Mouse (Mus musculus) forebrain, embryonic 13.5 days (tissue): ENCODE data around the gene Arsj. TPM values are rescaled to one million over a fixed set of nuclear protein-coding genes. Genes with fewer than 3 reads are reported as not detected.
A peak's percentile ranks its signal among the peaks of the same experiment; 100 is the strongest.

ENCODE experiments used
- ATAC-seq: fragments of 200-750 bp; cut with Nextera tagmentation; 2 replicates; pipeline ENCODE4 v1.8.0; 2017
- H3K27ac ChIP-seq: fragments of 300-500 bp; sonication (generic); 2 replicates; pipeline ENCODE4 v1.5.1; 2015; ENCODE audit warnings: inconsistent platforms, mild to moderate bottlenecking, moderate library complexity
- H3K27me3 ChIP-seq: fragments of 300-500 bp; sonication (generic); 2 replicates; pipeline ENCODE4 v1.6.1; 2015; ENCODE audit warnings: mild to moderate bottlenecking, inconsistent platforms
- H3K36me3 ChIP-seq: fragments of 300-500 bp; sonication (generic); 2 replicates; pipeline ENCODE4 v1.6.1; 2015; ENCODE audit warnings: mild to moderate bottlenecking, inconsistent platforms; ENCODE audit not compliant: poor library complexity, severe bottlenecking
- H3K4me1 ChIP-seq: fragments of 300-500 bp; sonication (generic); 2 replicates; pipeline ENCODE4 v1.6.1; 2015; ENCODE audit warnings: inconsistent platforms
- H3K4me2 ChIP-seq: fragments of 300-500 bp; sonication (generic); 2 replicates; pipeline ENCODE4 v1.6.1; 2015; ENCODE audit warnings: inconsistent platforms, mild to moderate bottlenecking, moderate library complexity
- H3K4me3 ChIP-seq: fragments of 300-500 bp; sonication (generic); 2 replicates; pipeline ENCODE4 v1.5.1; 2015; ENCODE audit warnings: mild to moderate bottlenecking, inconsistent platforms
- H3K9ac ChIP-seq: fragments of 300-500 bp; sonication (generic); 2 replicates; pipeline ENCODE4 v1.6.1; 2015; ENCODE audit warnings: mild to moderate bottlenecking, inconsistent platforms
- H3K9me3 ChIP-seq: fragments of 300-500 bp; sonication (generic); replicated peaks from 2 replicates; pipeline ENCODE4 v1.6.1; 2016; ENCODE audit warnings: inconsistent platforms
- WGBS: fragments of 180-500 bp; shearing (Covaris S2); methylation state at CpG from one replicate; pipeline ENCODE4 v1.1.7; 2015; 5-methylcytosine and 5-hydroxymethylcytosine counted together
- polyA plus RNA-seq: library from polyadenylated mRNA; unstranded; fragments of >200 nt; fragmentation: Nextera tagmentation; extraction: Ambion mirVana; gene quantifications from 2 replicates; pipeline ENCODE4 v1.2.1, GENCODE M21; 2015

Arsj gene
- polyA plus RNA-seq, 1 experiment from 2014 or later = 0.10 TPM

DNA sequence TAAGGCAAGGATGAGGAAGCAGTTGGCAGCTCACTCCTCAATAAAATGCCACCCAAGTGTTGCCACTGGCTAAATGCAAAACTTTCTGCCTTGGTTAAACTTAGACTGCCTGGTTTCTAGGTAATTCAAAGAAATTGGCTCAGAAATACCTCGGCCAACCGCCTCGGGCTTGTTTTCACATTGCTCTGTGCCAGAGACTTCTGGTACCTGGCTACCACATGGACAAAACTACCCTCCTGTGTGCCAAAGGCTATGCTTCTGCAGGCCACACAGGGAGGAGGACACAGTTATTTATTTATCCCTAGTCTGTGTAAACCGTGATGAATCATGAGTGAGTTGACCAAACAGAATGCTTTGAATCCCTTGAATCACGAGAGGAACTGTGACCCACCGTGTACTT lies 75.8 kb downstream of the Arsj start:
- Histone ChIP-seq H3K9me3 (no peaks in the 10 kb centered on the region), H3K4me2 (no peak overlapping the region), H3K4me3 (no peak overlapping the region), H3K36me3 (no peaks in the 10 kb centered on the region), H3K9ac (no peak overlapping the region), H3K4me1 (no peaks in the 10 kb centered on the region), H3K27me3 (no peaks in the 10 kb centered on the region), H3K27ac (no peak overlapping the region)
- WGBS = 85% methylated on average over 6 of the region's 6 CpGs
- ATAC-seq = no peak

- Histone ChIP-seq H3K27ac (no peak overlapping the region), H3K4me1 (no peaks in the 10 kb centered on the region), H3K36me3 (no peaks in the 10 kb centered on the region), H3K4me2 (no peak overlapping the region), H3K9me3 (no peaks in the 10 kb centered on the region), H3K27me3 (no peaks in the 10 kb centered on the region), H3K9ac (no peak overlapping the region), H3K4me3 (no peak overlapping the region)
- 60% methylated on average over 6 of the region's 6 CpGs for WGBS
- ATAC-seq = no peak
These were observed 85.6 kb downstream of the Arsj start for GRCm38 (mm10) chr3:126449058-126449457.

DNA sequence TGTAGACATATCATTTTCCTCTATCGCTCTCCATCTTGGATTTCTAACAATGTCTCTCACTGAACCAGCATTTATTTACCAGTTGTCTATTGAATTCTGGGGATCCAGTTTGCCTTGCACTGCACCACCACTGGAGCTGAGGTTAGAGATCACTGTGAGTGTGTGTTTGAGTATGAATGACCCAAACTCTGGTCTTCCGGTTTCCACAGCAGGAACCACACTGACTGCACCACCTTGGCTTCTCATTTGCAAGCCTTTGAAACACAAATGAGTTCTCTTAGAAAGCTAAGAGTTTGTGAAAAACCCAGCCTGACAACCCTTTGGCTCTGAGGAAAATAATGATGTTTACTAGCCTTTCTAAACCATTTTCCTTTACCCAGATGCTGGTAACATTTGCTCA lies 86.0 kb downstream of the Arsj start:
- Histone ChIP-seq H3K4me3 (no peak overlapping the region), H3K4me2 (no peak overlapping the region), H3K9me3 (no peaks in the 10 kb centered on the region), H3K36me3 (no peaks in the 10 kb centered on the region), H3K27ac (no peak overlapping the region), H3K4me1 (no peaks in the 10 kb centered on the region), H3K9ac (no peak overlapping the region), H3K27me3 (no peaks in the 10 kb centered on the region)
- 62% methylated on average over 2 of the region's 2 CpGs for WGBS
- ATAC-seq = no peak

DNA sequence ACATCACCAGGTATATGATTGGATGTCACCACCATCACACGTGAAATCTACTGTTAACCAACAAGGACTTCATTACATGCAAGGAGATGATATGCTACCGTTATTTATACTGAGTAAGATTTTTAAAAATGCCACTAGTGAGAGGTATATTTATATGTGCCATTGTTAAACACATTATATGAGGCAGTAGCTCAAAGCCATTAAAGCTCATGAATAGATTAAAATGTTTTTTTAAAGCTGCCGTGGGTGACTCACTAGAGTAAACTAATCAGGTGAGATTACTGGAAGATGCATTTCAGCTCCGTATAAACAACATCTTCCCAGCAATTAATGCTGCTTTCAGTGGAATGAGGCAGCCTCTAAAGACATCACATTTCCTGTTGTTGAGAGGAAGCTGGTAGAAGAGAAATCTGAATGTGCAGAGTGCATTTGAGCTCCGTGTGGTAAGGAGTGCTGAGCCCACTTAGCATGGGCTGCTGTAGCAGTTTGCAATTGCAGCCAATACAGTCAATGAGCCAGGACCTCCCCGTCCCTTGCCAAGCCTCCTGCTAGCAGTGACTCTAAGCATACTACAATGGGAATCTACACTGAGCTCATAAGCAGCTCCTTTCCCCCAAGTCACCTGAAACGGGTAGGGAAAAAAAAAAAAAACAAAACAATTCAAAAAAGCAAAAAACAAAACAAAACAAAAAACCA lies 92.5 kb downstream of the Arsj start:
- no peak overlapping the region for H3K4me3 ChIP-seq
- no peaks in the 10 kb centered on the region for H3K9me3 ChIP-seq
- no peaks in the 10 kb centered on the region for H3K27me3 ChIP-seq
- H3K27ac ChIP-seq = no peak overlapping the region
- H3K36me3 ChIP-seq = no peaks in the 10 kb centered on the region
- H3K4me1 ChIP-seq = no peaks in the 10 kb centered on the region
- ATAC-seq = no peak
- H3K9ac ChIP-seq = no peak overlapping the region
- no peak overlapping the region for H3K4me2 ChIP-seq
- WGBS = 60% methylated on average over 7 of the region's 7 CpGs

- Histone ChIP-seq H3K27me3 (no peaks in the 10 kb centered on the region), H3K36me3 (no peaks in the 10 kb centered on the region), H3K9me3 (no peaks in the 10 kb centered on the region), H3K4me3 (no peak overlapping the region), H3K4me2 (no peak overlapping the region), H3K9ac (no peak overlapping the region), H3K27ac (no peak overlapping the region), H3K4me1 (no peaks in the 10 kb centered on the region)
- WGBS = 81% methylated on average over 4 of the region's 4 CpGs
- no peak for ATAC-seq
These were observed 99.8 kb downstream of the Arsj start for GRCm38 (mm10) chr3:126463119-126463815.

DNA sequence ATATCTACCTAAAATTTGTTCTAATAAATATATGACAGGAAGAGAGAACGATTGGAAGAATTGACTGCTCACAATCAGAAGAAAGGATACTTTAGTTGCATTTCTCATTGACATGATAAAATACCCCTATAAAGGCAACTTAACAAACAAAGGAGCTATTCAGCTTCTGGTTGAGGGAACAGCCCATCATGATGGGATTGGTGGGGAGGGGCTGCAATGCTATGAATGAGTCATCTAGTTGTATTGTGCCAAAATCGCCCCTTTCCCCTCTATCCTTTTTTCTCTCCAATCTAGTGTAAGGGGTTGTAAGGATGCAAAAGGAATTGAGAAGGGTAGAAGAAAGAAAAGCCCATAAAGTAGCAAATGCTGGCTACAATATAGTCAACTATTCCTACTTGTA lies 100.8 kb downstream of the Arsj start:
- no peak overlapping the region for H3K9ac ChIP-seq
- H3K27ac ChIP-seq = no peak overlapping the region
- peak; percentile 59; the same call in 1 of the 2 replicates for ATAC-seq
- 22% methylated on average over 2 of the region's 2 CpGs for WGBS
- no peak overlapping the region for H3K4me2 ChIP-seq
- no peaks in the 10 kb centered on the region for H3K36me3 ChIP-seq
- no peak overlapping the region for H3K4me3 ChIP-seq
- no peaks in the 10 kb centered on the region for H3K9me3 ChIP-seq
- H3K4me1 ChIP-seq = no peaks in the 10 kb centered on the region
- no peaks in the 10 kb centered on the region for H3K27me3 ChIP-seq

Other genes starting within 250 kb of the Arsj start
- gene Camk2d, start 232.6 kb downstream of the Arsj start, polyA plus RNA-seq = 17.8 and 20.6 TPM in 2 replicates